Mouse (Mus musculus) heart, embryonic 14.5 days (tissue): ENCODE results near the gene Luc7l2. TPM values are rescaled to one million over a fixed set of nuclear protein-coding genes. Genes with fewer than 3 reads are reported as not detected.

ENCODE experiments used
- ATAC-seq: fragments of 200-750 bp; cut with Nextera tagmentation; 2 replicates; pipeline ENCODE4 v1.8.0; 2017; ENCODE audit warnings: low read depth, moderate TSS enrichment; ENCODE audit not compliant: insufficient number of reproducible peaks, insufficient read depth, low FRiP score
- H3K27ac ChIP-seq, 2 experiments: fragments of 200-500 bp in 1 of 2; fragments of 300-500 bp in 1 of 2; sonication (generic) in 1 of 2; replicated peaks in 1 of 2; 2 replicates each; pipeline ENCODE4 v1.5.1; 2012 to 2014; ENCODE audit warnings: low read depth in 2 of 2, low read length in 2 of 2, control low read depth in 1 of 2, mild to moderate bottlenecking in 1 of 2, mixed read lengths in 1 of 2; ENCODE audit not compliant: control insufficient read depth in 1 of 2, insufficient read depth in 1 of 2
- H3K27me3 ChIP-seq: fragments of 300-500 bp; sonication (generic); 2 replicates; pipeline ENCODE4 v1.6.1; 2014; ENCODE audit warnings: mild to moderate bottlenecking, low read length, control low read depth; ENCODE audit not compliant: control insufficient read depth, insufficient read depth
- H3K36me3 ChIP-seq: fragments of 300-500 bp; sonication (generic); 2 replicates; pipeline ENCODE4 v1.6.1; 2014; ENCODE audit warnings: mild to moderate bottlenecking, control low read depth, low read length, mixed read lengths; ENCODE audit not compliant: control insufficient read depth, insufficient read depth
- H3K4me1 ChIP-seq, 2 experiments: fragments of 200-500 bp in 1 of 2; fragments of 300-500 bp in 1 of 2; sonication (generic) in 1 of 2; 2 replicates each; pipeline ENCODE4 v1.6.1; 2012 to 2014; ENCODE audit warnings: low read length in 2 of 2, control low read depth in 1 of 2, mixed read lengths in 1 of 2; ENCODE audit not compliant: control insufficient read depth in 2 of 2, insufficient read depth in 2 of 2
- H3K4me2 ChIP-seq: fragments of 300-500 bp; sonication (generic); 2 replicates; pipeline ENCODE4 v1.6.1; 2014; ENCODE audit warnings: mild to moderate bottlenecking, low read length
- H3K4me3 ChIP-seq, 2 experiments: fragments of 200-500 bp in 1 of 2; fragments of 300-500 bp in 1 of 2; sonication (generic) in 1 of 2; 2 replicates each; pipeline ENCODE4 v1.5.1; 2012 to 2014; ENCODE audit warnings: low read length in 2 of 2, mild to moderate bottlenecking in 2 of 2, control low read depth in 1 of 2, low read depth in 1 of 2, moderate library complexity in 1 of 2; ENCODE audit not compliant: control insufficient read depth in 1 of 2, insufficient read depth in 1 of 2
- H3K9ac ChIP-seq: fragments of 300-500 bp; sonication (generic); 2 replicates; pipeline ENCODE4 v1.6.1; 2014; ENCODE audit warnings: mild to moderate bottlenecking, low read length
- H3K9me3 ChIP-seq: fragments of 300-500 bp; sonication (generic); 2 replicates; pipeline ENCODE4 v1.6.1; 2016; ENCODE audit warnings: low read length, control low read depth; ENCODE audit not compliant: control insufficient read depth
- WGBS: fragments of 180-500 bp; shearing (Covaris S2); extraction: QIAGEN DNeasy Blood & Tissue Kit; methylation state at CpG from one replicate; pipeline ENCODE4 v1.1.7; 2014; 5-methylcytosine and 5-hydroxymethylcytosine counted together
- polyA plus RNA-seq: library from polyadenylated mRNA; unstranded; fragments of >200 nt; fragmentation: Nextera tagmentation; extraction: Ambion mirVana; gene quantifications from 2 replicates; pipeline ENCODE4 v1.2.1, GENCODE M21; 2014

The Luc7l2 gene
- polyA plus RNA-seq, result 47.2 and 48.0 TPM in 2 replicates

DNA sequence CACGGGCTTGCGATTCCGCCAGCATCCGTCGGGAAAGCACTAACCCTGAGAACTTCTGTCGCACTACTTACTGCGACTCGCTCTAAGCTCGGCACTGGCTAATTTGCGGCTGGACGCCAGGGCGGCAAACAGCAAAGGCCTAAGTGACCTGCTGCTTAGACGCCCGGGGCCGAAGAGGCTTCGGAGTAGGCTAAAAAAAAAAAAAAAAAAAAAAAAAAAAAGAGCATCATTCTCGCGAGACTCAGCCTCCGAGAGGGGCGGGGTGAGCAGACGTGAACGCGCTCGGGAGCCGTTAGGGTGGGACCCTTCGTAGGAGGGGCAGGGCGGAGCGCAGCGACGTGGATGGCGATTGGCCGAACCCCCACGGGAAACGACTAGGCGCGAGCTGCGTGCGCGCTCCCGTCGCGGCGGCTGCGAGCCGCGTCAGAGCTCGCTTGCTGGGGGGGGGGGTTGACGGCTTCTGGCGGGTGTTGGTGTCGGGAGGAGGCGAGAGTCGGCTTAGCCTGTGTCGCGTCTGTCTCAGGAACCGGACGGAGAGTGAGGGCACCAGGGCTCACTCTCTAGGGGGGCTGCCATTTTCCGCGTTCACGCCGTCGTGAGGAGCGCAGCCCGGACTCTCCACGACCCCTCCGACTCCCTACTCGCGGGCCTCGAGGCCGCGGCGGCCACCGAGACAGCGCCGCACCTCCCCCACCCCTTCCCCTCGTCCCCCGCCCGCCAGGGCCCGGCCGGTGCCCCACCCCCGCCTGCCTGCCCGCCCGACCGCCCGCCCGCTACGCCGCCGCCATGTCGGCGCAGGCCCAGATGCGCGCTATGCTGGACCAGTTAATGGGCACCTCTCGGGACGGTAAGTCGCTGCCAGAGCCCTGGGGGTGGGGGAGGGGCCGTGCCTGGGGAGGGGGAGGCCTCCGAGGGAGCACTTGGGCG lies at the start of gene Luc7l2:
Gene Luc7l2 (plus strand): TSS at position 273 of the 927 bp plus-strand sequence.
- Histone ChIP-seq H3K4me1 (peaks cover 7 to 29% of the 10 kb centered on the region in 2 experiments; a peak in 3 of 4 replicates), H3K27ac (peak within 1 kb of the TSS; percentile 100), H3K4me2 (peak within 1 kb of the TSS; percentile 78), H3K36me3 (peaks cover 10% of the 10 kb centered on the region; the same call in 1 of the 2 replicates), H3K9me3 (no peaks in the 10 kb centered on the region), H3K4me3 (peak within 1 kb of the TSS; percentile 81 to 99), H3K27me3 (no peaks in the 10 kb centered on the region), H3K9ac (peak within 1 kb of the TSS; percentile 97)
- under 1% methylated on average over 80 of the region's 98 CpGs for WGBS
- ATAC-seq, result peak; percentile 94

- H3K9me3 ChIP-seq, result no peaks in the 10 kb centered on the region
- no peak for ATAC-seq
- H3K4me3 ChIP-seq, result no peak overlapping the region
- H3K27ac ChIP-seq, result no peak overlapping the region
- H3K4me1 ChIP-seq, result 0 out of 4 replicates have a peak, but pooled peaks cover 0 to 2% of the 10 kb centered on the region in 2 experiments
- H3K9ac ChIP-seq, result no peak overlapping the region
- 96% methylated on average over 1 of the region's 1 CpGs for WGBS
- no peaks in the 10 kb centered on the region for H3K27me3 ChIP-seq
- H3K36me3 ChIP-seq, result 0 out of 2 replicates have a peak, but pooled peaks cover 7% of the 10 kb centered on the region
- H3K4me2 ChIP-seq, result no peak overlapping the region
These were observed 39.0 kb upstream of the Luc7l2 start for GRCm38 (mm10) chr6:38512096-38512495.

- Histone ChIP-seq H3K4me2 (no peak overlapping the region), H3K36me3 (0 out of 2 replicates have a peak, but pooled peaks cover 7% of the 10 kb centered on the region), H3K9ac (no peak overlapping the region), H3K27me3 (no peaks in the 10 kb centered on the region), H3K4me1 (0 out of 4 replicates have a peak, but pooled peaks cover 0 to 2% of the 10 kb centered on the region in 2 experiments), H3K4me3 (no peak overlapping the region), H3K27ac (no peak overlapping the region), H3K9me3 (no peaks in the 10 kb centered on the region)
- ATAC-seq, result no peak
These were observed 38.3 kb upstream of the Luc7l2 start for GRCm38 (mm10) chr6:38512830-38513229.

- Histone ChIP-seq H3K4me3 (no peak overlapping the region), H3K9ac (no peak overlapping the region), H3K9me3 (no peaks in the 10 kb centered on the region), H3K27ac (no peak overlapping the region), H3K27me3 (no peaks in the 10 kb centered on the region), H3K36me3 (no peaks in the 10 kb centered on the region), H3K4me2 (no peak overlapping the region), H3K4me1 (0 out of 4 replicates have a peak, but pooled peaks cover 0 to 2% of the 10 kb centered on the region in 2 experiments)
- ATAC-seq, result no peak
- 71% methylated on average over 4 of the region's 4 CpGs for WGBS
These were observed 35.9 kb upstream of the Luc7l2 start for GRCm38 (mm10) chr6:38515201-38515600.

- Histone ChIP-seq H3K9ac (no peak overlapping the region), H3K27ac (no peak overlapping the region), H3K36me3 (0 out of 2 replicates have a peak, but pooled peaks cover 4% of the 10 kb centered on the region), H3K4me2 (peak overlapping the region; percentile 16), H3K9me3 (no peaks in the 10 kb centered on the region), H3K4me1 (peaks cover 2 to 5% of the 10 kb centered on the region in 2 experiments; a peak in 1 of 4 replicates), H3K4me3 (no peak overlapping the region), H3K27me3 (no peaks in the 10 kb centered on the region)
- ATAC-seq, result no peak
- WGBS, result 22% methylated on average over 8 of the region's 8 CpGs
These were observed 27.3 kb upstream of the Luc7l2 start for GRCm38 (mm10) chr6:38523851-38524250.

DNA sequence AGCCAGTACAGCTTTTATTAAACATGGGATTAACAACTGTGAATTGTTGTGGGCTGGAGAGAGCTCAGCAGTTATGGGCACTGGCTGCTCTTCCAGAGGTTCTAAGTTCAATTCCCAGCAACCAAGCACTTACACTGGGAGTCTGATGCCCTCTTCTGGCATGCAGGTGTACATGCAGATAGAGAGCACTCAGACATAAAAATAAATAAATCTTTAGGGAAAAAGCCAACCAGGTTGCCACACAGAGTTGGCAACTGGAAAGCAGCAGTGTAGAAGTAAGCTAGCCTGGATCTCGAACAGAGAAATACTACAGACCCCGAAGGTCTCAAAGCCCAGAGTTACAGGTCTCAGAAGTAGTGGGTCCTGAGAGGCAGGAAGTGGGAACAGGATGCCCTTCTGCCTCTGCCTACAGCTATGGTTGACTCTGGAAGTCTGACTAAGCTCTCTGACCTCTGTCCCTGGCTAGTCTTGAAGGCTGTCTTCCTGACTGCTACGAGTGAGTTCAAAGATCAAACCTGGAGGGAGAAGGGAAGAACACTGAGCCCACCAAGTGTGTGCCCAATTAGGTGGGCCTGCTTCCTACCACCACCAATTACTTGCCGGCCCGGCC lies 19.8 kb upstream of the Luc7l2 start:
- ATAC-seq, result no peak
- no peaks in the 10 kb centered on the region for H3K36me3 ChIP-seq
- H3K27ac ChIP-seq, result no peak overlapping the region
- WGBS, result 59% methylated on average over 5 of the region's 5 CpGs
- H3K4me1 ChIP-seq, result peaks cover 0 to 11% of the 10 kb centered on the region in 2 experiments; a peak in 3 of 4 replicates
- no peak overlapping the region for H3K4me3 ChIP-seq
- no peak overlapping the region for H3K9ac ChIP-seq
- H3K4me2 ChIP-seq, result no peak overlapping the region
- no peaks in the 10 kb centered on the region for H3K9me3 ChIP-seq
- no peaks in the 10 kb centered on the region for H3K27me3 ChIP-seq
